Mouse (Mus musculus) liver, embryonic 13.5 days (tissue): ENCODE results near the gene Atpaf2. TPM values are rescaled to one million over a fixed set of nuclear protein-coding genes. Genes with fewer than 3 reads are reported as not detected.

Source experiments
- polyA plus RNA-seq: library from polyadenylated mRNA; unstranded; fragments of >200 nt; fragmentation: Nextera tagmentation; extraction: Ambion mirVana; gene quantifications from 2 replicates; pipeline ENCODE4 v1.2.1, GENCODE M21; 2015

Atpaf2 gene
- polyA plus RNA-seq, 1 experiment from 2014 or later: 43.5 TPM

Other genes starting within 250 kb of the Atpaf2 start
- gene Srebf1, start 195.9 kb downstream of the Atpaf2 start, polyA plus RNA-seq: 42.2 and 44.1 TPM in 2 replicates
- gene Tom1l2, start 65.6 kb downstream of the Atpaf2 start, polyA plus RNA-seq: 4.6 and 5.1 TPM in 2 replicates
- gene Drc3, start 65.1 kb downstream of the Atpaf2 start, polyA plus RNA-seq: 0.33 and 0.56 TPM in 2 replicates
- 9.9 and 12.8 TPM in 2 replicates for gene Gid4, start 1.3 kb downstream of the Atpaf2 start, polyA plus RNA-seq
- 47.6 and 52.3 TPM in 2 replicates for gene Drg2, start 36.1 kb upstream of the Atpaf2 start, polyA plus RNA-seq
- 0.16 and 0.21 TPM in 2 replicates for gene Myo15, start 50.9 kb upstream of the Atpaf2 start, polyA plus RNA-seq
- 23.6 and 25.1 TPM in 2 replicates for gene Alkbh5, start 117.9 kb upstream of the Atpaf2 start, polyA plus RNA-seq